Comparison of ENCODE assay signal across 10 mouse cellular contexts in the genomic region with DNA sequence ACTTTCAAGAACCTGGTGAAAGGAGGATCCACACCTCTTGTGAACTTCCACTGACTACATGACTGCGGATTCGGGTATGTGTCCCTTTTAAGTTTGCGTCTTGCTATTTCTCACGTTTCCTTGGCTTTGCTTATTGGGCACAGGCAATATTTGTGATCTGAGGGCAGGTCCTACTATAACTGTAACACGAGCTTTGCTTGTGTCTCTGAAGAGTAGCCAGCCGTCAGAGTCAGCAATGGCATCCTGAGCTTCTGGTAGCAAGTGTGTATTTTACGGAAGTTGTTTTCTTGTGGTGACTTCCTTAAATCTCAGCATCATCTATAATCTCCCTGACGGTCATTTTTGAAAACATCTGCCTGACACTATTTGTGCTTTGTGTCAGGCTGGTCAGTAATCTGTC. TPM values are rescaled to one million over a fixed set of nuclear protein-coding genes. Genes with fewer than 3 reads are reported as not detected.
DNase-seq lines count a peak whose midpoint lies in the region; ATAC-seq and TF ChIP-seq lines count a peak whose summit lies in the region.
"Had no signal": no experiment of that assay in that cellular context is flagged by ENCODE, and none has a peak within 500 bp of the region (broad histone marks: within the 10 kb centered on the region; RNA-seq: fewer than 3 reads in every experiment).

No protein-coding gene starts in this region.

- no peaks in the 10 kb centered on the region for H3K36me3 ChIP-seq in kidney, embryonic 15.5 days
- no peaks in the 10 kb centered on the region for H3K36me3 ChIP-seq in embryonic facial prominence, embryonic 14.5 days (ENCODE audit: control insufficient read depth, insufficient read depth, low read length)
- no peaks in the 10 kb centered on the region for H3K36me3 ChIP-seq in limb, embryonic 14.5 days (ENCODE audit: control insufficient read depth, insufficient read depth, low read length)
- H3K36me3 ChIP-seq: midbrain, embryonic 13.5 days had no signal

- 64% methylated on average over 8 of the region's 8 CpGs for WGBS in kidney, embryonic 15.5 days
- 64% methylated on average over 8 of the region's 8 CpGs for WGBS in embryonic facial prominence, embryonic 14.5 days
- 72% methylated on average over 8 of the region's 8 CpGs for WGBS in limb, embryonic 14.5 days

- no peak for TF ChIP-seq POLR2A in bone marrow macrophage, adult 2 months (IDR thresholded peaks at IDR 0.05; ENCODE audit: borderline replicate concordance, low read depth, low read length)
- TF ChIP-seq POLR2A in limb, embryonic 14.5 days (IDR thresholded peaks at IDR 0.05; ENCODE audit: borderline replicate concordance, extremely low read depth, insufficient read depth, insufficient read length): no peak

- H3K4me1 ChIP-seq in kidney, embryonic 15.5 days: peaks cover 14% of the 10 kb centered on the region
- H3K4me1 ChIP-seq in bone marrow macrophage, adult 2 months (ENCODE audit: control insufficient read depth, insufficient read depth, low read length): peaks cover 35% of the 10 kb centered on the region
- H3K4me1 ChIP-seq in embryonic facial prominence, embryonic 14.5 days (ENCODE audit: control insufficient read depth, insufficient read depth, low read length): peaks cover 2% of the 10 kb centered on the region; the same call in 1 of the 2 replicates
- 0 out of 2 replicates have a peak, but pooled peaks cover 2% of the 10 kb centered on the region for H3K4me1 ChIP-seq in limb, embryonic 14.5 days (ENCODE audit: control insufficient read depth, insufficient read depth, low read length)

- TF ChIP-seq CTCF in bone marrow macrophage, adult 2 months (IDR thresholded peaks at IDR 0.05; ENCODE audit: low read depth, low read length): no peak

- no peak for DNase-seq in kidney, postnatal 14 days
- no peak for DNase-seq in embryonic facial prominence, embryonic 14.5 days (ENCODE audit: low spot score)
- DNase-seq in limb, embryonic 14.5 days (ENCODE audit: low spot score): no peak
- no peak for DNase-seq in adrenal gland, adult 18-20 months (ENCODE audit: low spot score in 2 of 2)
- no peak for DNase-seq in frontal cortex, postnatal 14 days (ENCODE audit: low spot score in 2 of 2)
- DNase-seq: right cerebral cortex, adult 18-20 months; thymus, postnatal 4 days had no signal

- no peak overlapping the region for H3K4me2 ChIP-seq in kidney, embryonic 15.5 days
- H3K4me2 ChIP-seq in embryonic facial prominence, embryonic 14.5 days (ENCODE audit: low read depth, low read length): no peak overlapping the region
- H3K4me2 ChIP-seq in limb, embryonic 14.5 days (replicated peaks; ENCODE audit: low read depth, low read length, severe bottlenecking): no peak overlapping the region
- H3K4me2 ChIP-seq: midbrain, embryonic 13.5 days had no signal

- H3K9me3 ChIP-seq in kidney, embryonic 15.5 days (replicated peaks): no peaks in the 10 kb centered on the region
- H3K9me3 ChIP-seq in embryonic facial prominence, embryonic 14.5 days (ENCODE audit: control insufficient read depth, low read length): no peaks in the 10 kb centered on the region
- H3K9me3 ChIP-seq in limb, embryonic 14.5 days (ENCODE audit: control insufficient read depth, low read length): no peaks in the 10 kb centered on the region
- H3K9me3 ChIP-seq: midbrain, embryonic 13.5 days had no signal

- H3K27ac ChIP-seq in kidney, embryonic 15.5 days: peak overlapping the region; percentile 73
- peak overlapping the region; percentile 96 for H3K27ac ChIP-seq in bone marrow macrophage, adult 2 months (ENCODE audit: insufficient read depth, low read depth, low read length)
- no peak overlapping the region for H3K27ac ChIP-seq in embryonic facial prominence, embryonic 14.5 days (replicated peaks; ENCODE audit: low read depth, low read length)
- H3K27ac ChIP-seq in limb, embryonic 14.5 days (replicated peaks; ENCODE audit: low read depth, low read length): no peak overlapping the region; the same call in 1 of the 2 replicates
- H3K27ac ChIP-seq: midbrain, embryonic 13.5 days had no signal

- no peaks in the 10 kb centered on the region for H3K27me3 ChIP-seq in kidney, embryonic 15.5 days
- H3K27me3 ChIP-seq in embryonic facial prominence, embryonic 14.5 days (replicated peaks; ENCODE audit: control insufficient read depth, insufficient read depth, low read length): no peaks in the 10 kb centered on the region
- H3K27me3 ChIP-seq in limb, embryonic 14.5 days (ENCODE audit: control insufficient read depth, insufficient read depth, low read length): no peaks in the 10 kb centered on the region
- H3K27me3 ChIP-seq: midbrain, embryonic 13.5 days had no signal

- no peak overlapping the region for H3K9ac ChIP-seq in kidney, embryonic 15.5 days
- no peak overlapping the region for H3K9ac ChIP-seq in embryonic facial prominence, embryonic 14.5 days (ENCODE audit: low read depth, low read length)
- H3K9ac ChIP-seq in limb, embryonic 14.5 days (ENCODE audit: low read depth, low read length, severe bottlenecking): no peak overlapping the region
- H3K9ac ChIP-seq: midbrain, embryonic 13.5 days had no signal

- ATAC-seq in kidney, embryonic 15.5 days (replicated peaks; ENCODE audit: low FRiP score): no peak
- ATAC-seq in embryonic facial prominence, embryonic 14.5 days (ENCODE audit: low read depth): no peak
- ATAC-seq in limb, embryonic 14.5 days (ENCODE audit: low FRiP score, low read depth): no peak
- ATAC-seq: midbrain, embryonic 13.5 days had no signal

- peak overlapping the region; percentile 32 for H3K4me3 ChIP-seq in kidney, embryonic 15.5 days (replicated peaks)
- peak overlapping the region; percentile 57 for H3K4me3 ChIP-seq in bone marrow macrophage, adult 2 months (ENCODE audit: insufficient read depth, low read length)
- peak overlapping the region; percentile 15 for H3K4me3 ChIP-seq in embryonic facial prominence, embryonic 14.5 days (ENCODE audit: low read depth, low read length)
- H3K4me3 ChIP-seq in limb, embryonic 14.5 days (replicated peaks; ENCODE audit: low read length): peak overlapping the region; percentile 2; the same call in 1 of the 2 replicates
- H3K4me3 ChIP-seq: midbrain, embryonic 13.5 days had no signal

RNA-seq across cellular contexts. Expression of a gene that starts 0.4 kb away (rescaled TPM):
- polyA plus RNA-seq in kidney, embryonic 15.5 days (2015; fragmentation: Nextera tagmentation; extraction: Ambion mirVana): 22.8 and 26.7 TPM in 2 replicates
- polyA plus RNA-seq in bone marrow macrophage, adult 2 months (2012; ENCODE audit: insufficient read depth, insufficient read length, missing spikeins): 17.7 and 19.4 TPM in 2 replicates
- 12.5 and 17.6 TPM in 2 replicates for polyA plus RNA-seq in embryonic facial prominence, embryonic 14.5 days (2014; fragmentation: Nextera tagmentation; extraction: Ambion mirVana)
- 9.3 and 9.4 TPM in 2 replicates for polyA plus RNA-seq in limb, embryonic 14.5 days (2012; rRNA removed)
- 13.9 and 19.1 TPM in 2 replicates for polyA plus RNA-seq in limb, embryonic 14.5 days (2014; fragmentation: Nextera tagmentation; extraction: Ambion mirVana)
- 10 to 100 TPM; 13.8 to 14.8 TPM for total RNA-seq in adrenal gland, adult 18-20 months (2021)

Comparison
In these comparisons a context has a peak if more than half of its experiments do, and no peak if none do; other contexts are left out.
1. H3K27ac ChIP-seq: peak in kidney, embryonic 15.5 days (single experiment) and bone marrow macrophage, adult 2 months (single experiment); none in embryonic facial prominence, embryonic 14.5 days (single experiment) and limb, embryonic 14.5 days (single experiment).
2. H3K4me3 ChIP-seq: peak in every context shown above with its lines; median percentile 57 in bone marrow macrophage, adult 2 months; 32 in kidney, embryonic 15.5 days; 15 in embryonic facial prominence, embryonic 14.5 days; 2 in limb, embryonic 14.5 days.